Mouse (Mus musculus) kidney, postnatal 25 days (tissue): ENCODE measurements at regions not wholly inside any gene's neighbourhood (a gene's known extent, or its start where the extent isn't known, plus 50 kb on each side); places are given as distances from the start of the nearest gene placed in this dataset.
A peak's percentile ranks its signal among the peaks of the same experiment; 100 is the strongest.

Source experiments
- DNase-seq, 2 experiments: peaks; one replicate each; pipeline ENCODE4 v3.0.0; 2021; ENCODE audit warnings: mixed read lengths in 2 of 2

- DNase-seq = no peak
These were observed 66.4 kb upstream of the Sfrp2 start for GRCm38 (mm10) chr3:83699751-83700150.

- peak; percentile 46 to 55 for DNase-seq
These were observed 65.0 kb upstream of the Sfrp2 start for GRCm38 (mm10) chr3:83701075-83701474.

GRCm38 (mm10) chr3:83704559-83704958, 61.6 kb upstream of the Sfrp2 start:
- peak; percentile 14 to 52 for DNase-seq

GRCm38 (mm10) chr3:83705253-83705652, 60.9 kb upstream of the Sfrp2 start:
- no peak for DNase-seq

- peak in 1 of 2 experiments; percentile 39 for DNase-seq
These were observed 59.4 kb upstream of the Sfrp2 start for GRCm38 (mm10) chr3:83706531-83707243.

- no peak for DNase-seq
These were observed 58.8 kb upstream of the Sfrp2 start for GRCm38 (mm10) chr3:83707278-83707677.

- DNase-seq = no peak
These were observed 57.1 kb upstream of the Sfrp2 start for GRCm38 (mm10) chr3:83708973-83709372.

- DNase-seq = no peak
These were observed 56.6 kb upstream of the Sfrp2 start for GRCm38 (mm10) chr3:83709531-83709930.

GRCm38 (mm10) chr3:83710995-83711541, 55.1 kb upstream of the Sfrp2 start:
- no peak for DNase-seq

GRCm38 (mm10) chr3:83712355-83712754, 53.8 kb upstream of the Sfrp2 start:
- no peak for DNase-seq

- no peak for DNase-seq
These were observed 51.5 kb upstream of the Sfrp2 start for GRCm38 (mm10) chr3:83714572-83714971.
